ENCODE assay signal across 15 mouse cellular contexts in the genomic region with DNA sequence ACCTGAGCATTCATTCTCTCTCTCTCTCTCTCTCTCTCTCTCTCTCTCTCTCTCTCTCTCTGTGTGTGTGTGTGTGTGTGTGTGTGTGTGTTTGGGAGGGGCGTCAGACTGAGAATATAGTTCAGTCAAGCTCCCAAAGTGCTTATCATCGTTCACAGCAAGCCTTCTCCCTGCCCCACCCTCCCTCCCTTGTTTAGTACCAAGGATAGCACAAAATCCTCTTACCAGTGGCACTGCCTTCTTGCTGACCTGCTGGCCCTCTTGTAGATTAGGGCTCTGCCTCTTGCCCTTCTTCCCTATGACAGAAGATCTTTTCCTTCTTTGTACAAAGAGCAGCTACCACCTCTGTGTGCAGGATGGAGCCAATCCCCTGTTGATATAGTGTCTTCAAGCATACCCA.
A peak's percentile ranks its signal among the peaks of the same experiment; 100 is the strongest.
DNase-seq lines count a peak whose midpoint lies in the region; ATAC-seq and TF ChIP-seq lines count a peak whose summit lies in the region.
"Had no signal": no experiment of that assay in that cellular context is flagged by ENCODE, and none has a peak within 500 bp of the region (broad histone marks: within the 10 kb centered on the region; RNA-seq: fewer than 3 reads in every experiment).

No protein-coding gene starts in this region.

- peak overlapping the region; percentile 8; the same call in 1 of the 2 replicates for H3K9ac ChIP-seq in heart, embryonic 13.5 days
- peak overlapping the region; percentile 41 for H3K9ac ChIP-seq in liver, embryonic 15.5 days
- H3K9ac ChIP-seq in kidney, embryonic 15.5 days = no peak overlapping the region

- H3K27ac ChIP-seq in heart, embryonic 13.5 days (replicated peaks) = peak overlapping the region; percentile 83
- peak overlapping the region; percentile 89 for H3K27ac ChIP-seq in liver, embryonic 15.5 days (replicated peaks)
- H3K27ac ChIP-seq in kidney, embryonic 15.5 days = no peak overlapping the region

- ATAC-seq in heart, embryonic 13.5 days (ENCODE audit: extremely low read depth, insufficient number of reproducible peaks, low FRiP score, low TSS enrichment) = 0 out of 2 replicates have a peak, but pooled peaks have one; percentile 21
- ATAC-seq in G1E (ENCODE audit: extremely low read depth, insufficient number of reproducible peaks, low FRiP score, poor library complexity, severe bottlenecking) = peak; percentile 68
- peak; percentile 88 for ATAC-seq in liver, embryonic 15.5 days (ENCODE audit: insufficient read depth)
- ATAC-seq in kidney, embryonic 15.5 days (replicated peaks; ENCODE audit: low FRiP score) = no peak
- ATAC-seq: hindbrain, embryonic 16.5 days had no signal

- DNase-seq in heart, adult 18-20 months = no peak
- DNase-seq in G1E (ENCODE audit: low spot score) = no peak
- peak; percentile 68 for DNase-seq in c-Kit-positive CD71-positive TER-119-positive erythroid progenitor cells, embryonic 14.5 days (ENCODE audit: low spot score)
- no peak for DNase-seq in kidney, postnatal 25 days
- DNase-seq: adrenal gland, postnatal 25 days; cerebellum, postnatal 10 days; kidney, adult 2 months; kidney, postnatal 4 days; lung, postnatal 4 days; midbrain, embryonic 14.5 days; right cerebral cortex, postnatal 25 days had no signal

- H3K4me3 ChIP-seq in heart, embryonic 13.5 days = 0 out of 2 replicates have a peak overlapping the region, but pooled peaks have one; percentile 2
- H3K4me3 ChIP-seq in G1E (ENCODE audit: low read depth, low read length) = no peak overlapping the region
- peak overlapping the region; percentile 12; the same call in 1 of the 2 replicates for H3K4me3 ChIP-seq in liver, embryonic 15.5 days (replicated peaks)
- no peak overlapping the region for H3K4me3 ChIP-seq in kidney, embryonic 15.5 days (replicated peaks)

- peak overlapping the region; percentile 52 for H3K4me2 ChIP-seq in heart, embryonic 13.5 days
- H3K4me2 ChIP-seq in liver, embryonic 15.5 days = peak overlapping the region; percentile 65
- H3K4me2 ChIP-seq in kidney, embryonic 15.5 days = no peak overlapping the region

- H3K36me3 ChIP-seq in heart, embryonic 13.5 days = no peaks in the 10 kb centered on the region
- peaks cover 86% of the 10 kb centered on the region for H3K36me3 ChIP-seq in G1E (replicated peaks)
- no peaks in the 10 kb centered on the region for H3K36me3 ChIP-seq in liver, embryonic 15.5 days (replicated peaks)
- H3K36me3 ChIP-seq in kidney, embryonic 15.5 days = no peaks in the 10 kb centered on the region

- peaks cover 96% of the 10 kb centered on the region for H3K4me1 ChIP-seq in heart, embryonic 13.5 days
- peaks cover 87% of the 10 kb centered on the region for H3K4me1 ChIP-seq in G1E (ENCODE audit: insufficient read depth, low read depth, low read length)
- H3K4me1 ChIP-seq in liver, embryonic 15.5 days (replicated peaks) = peaks cover 92% of the 10 kb centered on the region
- peaks cover 22% of the 10 kb centered on the region for H3K4me1 ChIP-seq in kidney, embryonic 15.5 days

- TF ChIP-seq CTCF in G1E (IDR thresholded peaks at IDR 0.05; ENCODE audit: low read depth, low read length) = no peak

- no peaks in the 10 kb centered on the region for H3K27me3 ChIP-seq in heart, embryonic 13.5 days (replicated peaks)
- no peaks in the 10 kb centered on the region for H3K27me3 ChIP-seq in G1E (ENCODE audit: insufficient read depth, low read length)
- H3K27me3 ChIP-seq in liver, embryonic 15.5 days = no peaks in the 10 kb centered on the region
- no peaks in the 10 kb centered on the region for H3K27me3 ChIP-seq in kidney, embryonic 15.5 days

- WGBS in heart, embryonic 13.5 days = 0% methylated on average over 1 of the region's 2 CpGs
- 4% methylated on average over 2 of the region's 2 CpGs for WGBS in liver, embryonic 15.5 days (ENCODE audit: insufficient replicate concordance)
- WGBS in kidney, embryonic 15.5 days = 58% methylated on average over 2 of the region's 2 CpGs

- no peaks in the 10 kb centered on the region for H3K9me3 ChIP-seq in heart, embryonic 13.5 days
- H3K9me3 ChIP-seq in G1E (replicated peaks) = no peaks in the 10 kb centered on the region
- H3K9me3 ChIP-seq in liver, embryonic 15.5 days (replicated peaks) = no peaks in the 10 kb centered on the region
- no peaks in the 10 kb centered on the region for H3K9me3 ChIP-seq in kidney, embryonic 15.5 days (replicated peaks)

Comparison
In these comparisons a context has a peak if more than half of its experiments do, and no peak if none do; other contexts are left out.
1. H3K4me3 ChIP-seq: peak in heart, embryonic 13.5 days (single experiment) and liver, embryonic 15.5 days (single experiment); none in G1E (single experiment) and kidney, embryonic 15.5 days (single experiment).